Mouse (Mus musculus) thymus, adult 2 months (tissue): Measurements from ENCODE around the gene Pex3. TPM values are rescaled to one million over a fixed set of nuclear protein-coding genes. Genes with fewer than 3 reads are reported as not detected.
A peak's percentile ranks its signal among the peaks of the same experiment; 100 is the strongest.

ENCODE experiments used
- DNase-seq: peaks from one replicate; pipeline ENCODE4 v3.0.0; 2021
- H3K27ac ChIP-seq: fragments of 200-500 bp; 2 replicates; pipeline ENCODE4 v1.5.1; 2012; ENCODE audit warnings: low read length, control low read depth; ENCODE audit not compliant: control insufficient read depth, insufficient read depth
- H3K27me3 ChIP-seq: fragments of 200-500 bp; 2 replicates; pipeline ENCODE4 v1.6.1; 2012; ENCODE audit warnings: mild to moderate bottlenecking, low read length, moderate library complexity, mixed read lengths; ENCODE audit not compliant: control insufficient read depth, insufficient read depth
- H3K36me3 ChIP-seq: fragments of 200-500 bp; 2 replicates; pipeline ENCODE4 v1.6.1; 2012; ENCODE audit warnings: mild to moderate bottlenecking, low read length, moderate library complexity; ENCODE audit not compliant: control insufficient read depth, insufficient read depth
- H3K4me1 ChIP-seq: fragments of 200-500 bp; replicated peaks from 2 replicates; pipeline ENCODE4 v1.6.1; 2012; ENCODE audit warnings: low read length; ENCODE audit not compliant: control insufficient read depth, insufficient read depth
- H3K4me3 ChIP-seq: fragments of 200-500 bp; 2 replicates; pipeline ENCODE4 v1.5.1; 2012; ENCODE audit warnings: mild to moderate bottlenecking, low read length, control low read depth, moderate library complexity; ENCODE audit not compliant: control insufficient read depth, insufficient read depth
- CTCF ChIP-seq: fragments of 200-500 bp; IDR thresholded peaks from 2 replicates; pipeline ENCODE4 v1.5.1; 2012; ENCODE audit warnings: mild to moderate bottlenecking, control low read depth, low read length, moderate library complexity, borderline replicate concordance; ENCODE audit not compliant: control insufficient read depth, poor library complexity, insufficient read depth; ENCODE audit errors: extremely low read depth
- POLR2A ChIP-seq: fragments of 200-500 bp; IDR thresholded peaks from 2 replicates; pipeline ENCODE4 v1.6.1; 2012; ENCODE audit warnings: mild to moderate bottlenecking, low read length, control low read depth, moderate library complexity; ENCODE audit not compliant: control insufficient read depth, poor library complexity, insufficient read depth; ENCODE audit errors: extremely low read depth
- WGBS: fragments of 180-500 bp; shearing (Covaris S2); methylation state at CpG from one replicate; pipeline ENCODE4 v1.1.7; 2018; 5-methylcytosine and 5-hydroxymethylcytosine counted together
- polyA plus RNA-seq: library from polyadenylated mRNA; depleted of rRNA; stranded (reverse); fragments of >200 nt; gene quantifications from 2 replicates; pipeline ENCODE4 v1.2.3, GENCODE M21; 2012

Pex3 gene
- polyA plus RNA-seq, 1 experiment = 9.1 TPM

GRCm38 (mm10) chr10:13500938-13501496, 51.9 kb downstream of the Pex3 start:
- Histone ChIP-seq H3K27ac (peak overlapping the region; percentile 39; the same call in 1 of the 2 replicates), H3K36me3 (no peaks in the 10 kb centered on the region; the same call in 1 of the 2 replicates), H3K4me3 (peak overlapping the region; percentile 94), H3K27me3 (no peaks in the 10 kb centered on the region), H3K4me1 (peaks cover 22% of the 10 kb centered on the region)
- peak; percentile 87 for DNase-seq
- peak; percentile 42; the same call in 1 of the 2 replicates for TF ChIP-seq CTCF
- TF ChIP-seq POLR2A = peak; percentile 58
- under 1% methylated on average over 30 of the region's 30 CpGs for WGBS

DNA sequence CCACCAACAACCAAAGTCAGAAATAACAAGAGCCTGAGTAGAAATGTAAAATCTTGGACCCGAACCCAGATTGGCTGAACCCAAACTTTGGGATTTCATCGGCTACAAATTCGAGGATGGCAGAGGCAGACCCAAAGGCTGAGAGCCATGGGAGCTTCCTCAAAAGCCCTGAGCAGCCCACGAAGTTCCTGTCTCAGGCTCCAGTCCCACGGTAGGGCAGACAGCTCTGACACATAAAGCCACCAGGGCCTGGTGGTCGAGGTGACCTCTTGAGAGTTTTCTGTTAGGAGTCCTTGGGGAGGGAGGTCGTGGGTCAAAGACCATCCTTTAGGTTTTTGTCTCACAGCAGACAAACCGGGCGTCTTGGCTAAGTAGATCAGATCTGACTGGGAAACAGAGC, 52.5 kb downstream of the Pex3 start:
- 23% methylated on average over 9 of the region's 9 CpGs for WGBS
- Histone ChIP-seq H3K27ac (peak overlapping the region; percentile 39; the same call in 1 of the 2 replicates), H3K27me3 (no peaks in the 10 kb centered on the region), H3K4me3 (peak overlapping the region; percentile 94), H3K4me1 (peaks cover 22% of the 10 kb centered on the region), H3K36me3 (no peaks in the 10 kb centered on the region)
- no peak for TF ChIP-seq CTCF
- no peak for TF ChIP-seq POLR2A
- peak; percentile 16 for DNase-seq

DNA sequence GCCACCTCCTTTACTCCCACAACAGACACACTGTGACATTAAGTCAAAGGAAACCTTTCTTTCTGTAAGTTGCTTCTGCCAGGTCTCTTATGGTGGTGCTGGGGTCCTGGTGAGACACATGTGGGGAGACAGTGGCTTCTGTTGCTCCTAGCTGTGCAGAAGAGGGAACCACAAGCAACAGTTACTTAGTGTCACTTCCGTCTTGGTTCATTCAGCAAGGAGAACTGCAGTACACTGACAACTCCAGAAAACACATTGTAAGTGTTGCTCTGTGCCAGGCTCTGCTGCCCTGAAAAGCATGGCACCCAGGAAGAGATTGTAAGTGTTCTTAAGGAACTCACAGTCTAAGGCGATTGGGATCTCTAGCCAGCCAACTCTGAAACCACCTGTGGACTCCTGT, 53.6 kb downstream of the Pex3 start, which contains the start of gene Fuca2:
Gene Fuca2, plus strand, starts transcription at position 210 of the 400 bp plus-strand sequence.
- WGBS = 7% methylated on average over 2 of the region's 2 CpGs
- Histone ChIP-seq H3K4me3 (no peak within 1 kb of the TSS), H3K27me3 (no peaks in the 10 kb centered on the region), H3K4me1 (peaks cover 22% of the 10 kb centered on the region), H3K27ac (peak within 1 kb of the TSS; percentile 76), H3K36me3 (no peaks in the 10 kb centered on the region)
- peak; percentile 33 for DNase-seq
- no peak for TF ChIP-seq POLR2A
- no peak for TF ChIP-seq CTCF

- TF ChIP-seq POLR2A (no peak), CTCF (no peak)
- no peaks in the 10 kb centered on the region for H3K27me3 ChIP-seq
- WGBS = 94% methylated on average over 3 of the region's 3 CpGs
- peaks cover 22% of the 10 kb centered on the region for H3K4me1 ChIP-seq
- no peak for DNase-seq
- H3K4me3 ChIP-seq = no peak overlapping the region
- H3K27ac ChIP-seq = no peak overlapping the region
- H3K36me3 ChIP-seq = no peaks in the 10 kb centered on the region
Observed at GRCm38 (mm10) chr10:13496315-13496714, 56.6 kb downstream of the Pex3 start.

DNA sequence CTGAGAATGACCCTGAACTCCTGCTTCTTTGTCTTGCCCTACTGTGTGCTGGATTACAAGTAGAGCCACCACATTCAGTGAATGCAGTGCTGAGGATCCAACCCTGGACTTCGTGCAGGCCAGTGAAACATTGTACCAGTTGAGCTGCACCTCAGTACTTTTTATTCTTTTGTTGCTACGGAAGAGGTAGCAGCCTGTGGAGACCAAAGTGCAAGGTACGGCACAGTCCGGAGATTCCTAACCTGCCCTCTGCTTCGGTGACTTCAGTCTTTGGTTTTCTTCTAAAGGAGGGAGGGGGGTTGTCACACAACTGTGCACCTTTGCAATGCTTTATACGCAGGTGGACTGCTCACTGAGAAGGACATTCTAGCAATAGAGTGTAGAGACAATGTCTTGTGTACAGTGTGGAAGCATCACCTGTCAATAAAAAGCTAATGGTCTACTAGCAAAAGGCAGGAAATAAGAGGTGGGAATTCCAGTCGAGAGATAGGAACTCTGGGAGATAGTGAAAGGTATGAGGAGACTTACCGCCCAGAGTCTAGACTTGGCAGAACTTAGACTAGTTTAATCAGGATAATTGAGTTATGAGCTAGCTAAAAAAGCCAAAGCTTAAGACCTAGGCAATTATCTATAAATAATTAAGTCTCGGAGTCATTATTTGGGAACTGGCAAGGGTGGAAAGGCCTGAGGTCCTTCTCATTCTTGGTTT, 58.8 kb downstream of the Pex3 start:
- Histone ChIP-seq H3K27ac (no peak overlapping the region), H3K27me3 (no peaks in the 10 kb centered on the region), H3K36me3 (no peaks in the 10 kb centered on the region), H3K4me3 (no peak overlapping the region), H3K4me1 (peaks cover 6% of the 10 kb centered on the region)
- TF ChIP-seq CTCF (no peak), POLR2A (no peak)
- no peak for DNase-seq
- WGBS = 96% methylated on average over 9 of the region's 9 CpGs

GRCm38 (mm10) chr10:13489671-13490070, 63.3 kb downstream of the Pex3 start:
- no peak for DNase-seq
- 96% methylated on average over 6 of the region's 6 CpGs for WGBS
- H3K27me3 ChIP-seq = no peaks in the 10 kb centered on the region
- H3K4me3 ChIP-seq = no peak overlapping the region
- H3K27ac ChIP-seq = no peak overlapping the region
- no peaks in the 10 kb centered on the region for H3K36me3 ChIP-seq
- no peak for TF ChIP-seq CTCF
- TF ChIP-seq POLR2A = no peak
- H3K4me1 ChIP-seq = no peaks in the 10 kb centered on the region
